Mouse (Mus musculus) hindbrain, embryonic 11.5 days (tissue): ENCODE measurements around the gene Gm20388. TPM values are rescaled to one million over a fixed set of nuclear protein-coding genes. Genes with fewer than 3 reads are reported as not detected.

Experiments
- ATAC-seq: fragments of 200-750 bp; cut with Nextera tagmentation; 2 replicates; pipeline ENCODE4 v1.8.0; 2017; ENCODE audit warnings: mild to moderate bottlenecking, moderate TSS enrichment, moderate library complexity; ENCODE audit not compliant: low FRiP score
- DNase-seq: peaks from one replicate; pipeline ENCODE4 v3.0.0-alpha.2; 2015; ENCODE audit warnings: low spot score
- H3K27ac ChIP-seq: fragments of 300-500 bp; sonication (generic); 2 replicates; pipeline ENCODE4 v1.5.1; 2014; ENCODE audit warnings: mild to moderate bottlenecking, low read depth, low read length
- H3K27me3 ChIP-seq: fragments of 300-500 bp; sonication (generic); 2 replicates; pipeline ENCODE4 v1.6.1; 2014; ENCODE audit warnings: mild to moderate bottlenecking, low read length, moderate library complexity, mixed read lengths; ENCODE audit not compliant: control insufficient read depth, insufficient read depth
- H3K36me3 ChIP-seq: fragments of 300-500 bp; sonication (generic); 2 replicates; pipeline ENCODE4 v1.6.1; 2014; ENCODE audit warnings: mild to moderate bottlenecking, low read length, moderate library complexity, mixed read lengths; ENCODE audit not compliant: control insufficient read depth, insufficient read depth
- H3K4me1 ChIP-seq: fragments of 300-500 bp; sonication (generic); replicated peaks from 2 replicates; pipeline ENCODE4 v1.6.1; 2014; ENCODE audit warnings: low read length, mixed read lengths; ENCODE audit not compliant: control insufficient read depth, insufficient read depth
- H3K4me2 ChIP-seq: fragments of 300-500 bp; sonication (generic); replicated peaks from 2 replicates; pipeline ENCODE4 v1.6.1; 2014; ENCODE audit warnings: mild to moderate bottlenecking, low read depth, low read length
- H3K4me3 ChIP-seq: fragments of 300-500 bp; sonication (generic); 2 replicates; pipeline ENCODE4 v1.5.1; 2014; ENCODE audit warnings: low read depth, low read length
- H3K9ac ChIP-seq: fragments of 300-500 bp; sonication (generic); 2 replicates; pipeline ENCODE4 v1.6.1; 2014; ENCODE audit warnings: low read depth, low read length
- H3K9me3 ChIP-seq: fragments of 300-500 bp; sonication (generic); 2 replicates; pipeline ENCODE4 v1.6.1; 2016; ENCODE audit warnings: low read length; ENCODE audit not compliant: control insufficient read depth
- WGBS: fragments of 180-500 bp; shearing (Covaris S2); extraction: QIAGEN DNeasy Blood & Tissue Kit; methylation state at CpG from one replicate; pipeline ENCODE4 v1.1.7; 2014; 5-methylcytosine and 5-hydroxymethylcytosine counted together
- polyA plus RNA-seq: library from polyadenylated mRNA; unstranded; fragments of >200 nt; fragmentation: Nextera tagmentation; extraction: Ambion mirVana; gene quantifications from 2 replicates; pipeline ENCODE4 v1.2.1, GENCODE M21; 2014

Gene Gm20388
- polyA plus RNA-seq, 1 experiment from 2014 or later, result 11.8 TPM

GRCm38 (mm10) chr8:121820840-121821239 is 1910.2 kb downstream of the Gm20388 start:
- Histone ChIP-seq H3K27me3 (no peaks in the 10 kb centered on the region), H3K9me3 (no peaks in the 10 kb centered on the region), H3K4me3 (no peak overlapping the region), H3K9ac (no peak overlapping the region), H3K27ac (no peak overlapping the region), H3K4me1 (no peaks in the 10 kb centered on the region), H3K36me3 (no peaks in the 10 kb centered on the region), H3K4me2 (no peak overlapping the region)
- DNase-seq (no peak), ATAC-seq (no peak)
- 86% methylated on average over 6 of the region's 6 CpGs for WGBS

DNA sequence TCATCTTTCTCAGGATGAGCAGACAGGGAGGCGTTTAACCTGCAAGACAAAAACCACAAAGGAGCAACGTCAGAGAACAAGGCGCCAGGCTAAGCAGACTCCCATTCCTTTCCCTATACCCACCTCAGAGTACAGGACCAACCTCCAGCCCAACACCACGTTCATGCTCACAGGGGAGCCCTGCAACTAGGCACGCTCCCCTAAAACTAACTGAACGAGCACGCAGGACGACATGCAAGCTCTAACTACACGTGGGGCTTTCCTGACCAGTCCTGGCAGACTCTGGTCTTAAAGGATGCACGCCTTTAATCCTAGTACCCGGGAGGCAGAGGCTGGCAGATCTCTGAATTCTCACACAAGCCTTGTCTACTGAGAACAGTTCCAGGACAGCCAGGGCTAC is 1910.7 kb downstream of the Gm20388 start:
- ATAC-seq (no peak), DNase-seq (no peak)
- Histone ChIP-seq H3K4me2 (no peak overlapping the region), H3K27me3 (no peaks in the 10 kb centered on the region), H3K9me3 (no peaks in the 10 kb centered on the region), H3K36me3 (no peaks in the 10 kb centered on the region), H3K4me3 (no peak overlapping the region), H3K4me1 (no peaks in the 10 kb centered on the region), H3K27ac (no peak overlapping the region), H3K9ac (no peak overlapping the region)
- 89% methylated on average over 11 of the region's 11 CpGs for WGBS

- H3K27me3 ChIP-seq, result no peaks in the 10 kb centered on the region
- no peaks in the 10 kb centered on the region for H3K36me3 ChIP-seq
- no peak overlapping the region for H3K4me2 ChIP-seq
- DNase-seq (no peak), ATAC-seq (no peak)
- H3K27ac ChIP-seq, result no peak overlapping the region
- no peak overlapping the region for H3K4me3 ChIP-seq
- no peak overlapping the region for H3K9ac ChIP-seq
- WGBS, result 92% methylated on average over 7 of the region's 9 CpGs
- H3K4me1 ChIP-seq, result no peaks in the 10 kb centered on the region
- no peaks in the 10 kb centered on the region for H3K9me3 ChIP-seq
Observed at GRCm38 (mm10) chr8:121821770-121822169, 1911.1 kb downstream of the Gm20388 start.

DNA sequence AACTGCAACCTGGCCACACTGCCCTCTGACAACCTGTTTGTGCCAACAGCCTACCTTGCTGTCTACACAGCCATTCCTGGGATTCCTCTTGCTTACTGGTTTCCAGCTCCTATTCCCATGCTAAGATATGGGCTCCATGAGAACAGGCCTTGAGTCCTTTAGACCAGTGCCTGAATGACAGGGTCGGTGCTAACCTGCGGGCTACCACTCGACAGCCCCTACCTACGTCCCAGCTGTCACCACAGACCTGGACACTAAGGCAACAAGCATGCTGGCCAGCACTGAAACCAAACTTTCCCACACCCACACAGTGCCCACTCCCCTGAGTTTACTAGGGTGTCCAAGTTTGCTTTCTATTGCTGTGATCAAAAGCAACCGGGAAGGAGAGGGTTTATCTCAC is 1917.1 kb downstream of the Gm20388 start:
- Histone ChIP-seq H3K27me3 (no peaks in the 10 kb centered on the region), H3K9ac (no peak overlapping the region), H3K9me3 (no peaks in the 10 kb centered on the region), H3K4me3 (no peak overlapping the region), H3K4me1 (peaks cover 5% of the 10 kb centered on the region; the same call in 1 of the 2 replicates), H3K27ac (no peak overlapping the region), H3K36me3 (no peaks in the 10 kb centered on the region), H3K4me2 (no peak overlapping the region)
- 94% methylated on average over 5 of the region's 5 CpGs for WGBS
- ATAC-seq (no peak), DNase-seq (no peak)

GRCm38 (mm10) chr8:121828376-121829023 is 1917.9 kb downstream of the Gm20388 start:
- no peak for DNase-seq
- Histone ChIP-seq H3K4me1 (peaks cover 5% of the 10 kb centered on the region; the same call in 1 of the 2 replicates), H3K9me3 (no peaks in the 10 kb centered on the region), H3K36me3 (no peaks in the 10 kb centered on the region), H3K4me2 (peak overlapping the region; percentile 52), H3K27ac (no peak overlapping the region), H3K9ac (peak overlapping the region; percentile 87), H3K27me3 (no peaks in the 10 kb centered on the region), H3K4me3 (peak overlapping the region; percentile 82)
- 34% methylated on average over 10 of the region's 10 CpGs for WGBS
- ATAC-seq, result no peak

GRCm38 (mm10) chr8:121829048-121829776 is 1918.6 kb downstream of the Gm20388 start, which contains the start of gene Klhdc4:
TSS of gene Klhdc4 (minus strand) at chr8:121829569.
- peak within 1 kb of the TSS; percentile 52 for H3K4me2 ChIP-seq
- peak within 1 kb of the TSS; percentile 42 for H3K27ac ChIP-seq
- no peaks in the 10 kb centered on the region for H3K9me3 ChIP-seq
- H3K9ac ChIP-seq, result peak within 1 kb of the TSS; percentile 87
- H3K4me1 ChIP-seq, result peaks cover 5% of the 10 kb centered on the region; the same call in 1 of the 2 replicates
- ATAC-seq, result peak; percentile 96
- no peaks in the 10 kb centered on the region for H3K36me3 ChIP-seq
- peak within 1 kb of the TSS; percentile 82 for H3K4me3 ChIP-seq
- WGBS, result 1% methylated on average over 57 of the region's 68 CpGs
- DNase-seq, result peak; percentile 98
- H3K27me3 ChIP-seq, result no peaks in the 10 kb centered on the region

DNA sequence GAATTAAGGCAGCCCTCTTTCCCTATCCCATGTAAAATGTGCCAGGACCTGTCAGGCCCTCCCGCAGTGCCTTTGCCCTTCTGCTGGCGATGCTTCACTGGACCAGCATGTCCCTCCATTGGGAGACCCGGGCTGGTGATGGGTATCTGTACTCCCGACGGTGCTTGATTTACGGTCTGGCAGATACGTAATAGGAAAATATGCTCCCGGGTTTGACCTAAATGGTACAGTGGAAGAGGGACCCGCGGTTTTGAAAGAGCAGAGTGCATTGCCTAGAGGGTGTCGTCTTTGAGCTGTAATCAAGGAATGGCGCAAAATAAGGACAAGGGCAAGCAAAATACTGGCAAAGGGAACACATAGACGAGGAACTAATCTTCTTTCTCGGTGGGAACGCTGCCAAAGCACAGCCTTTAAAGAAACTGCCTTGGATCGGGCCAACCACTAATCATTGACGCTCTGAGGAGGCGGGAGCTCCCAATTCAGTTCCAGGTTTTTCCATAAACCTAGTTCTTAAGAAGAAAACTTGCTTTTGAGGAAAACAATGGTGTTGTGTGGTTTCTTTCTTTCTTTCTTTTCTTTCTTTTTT is 1919.2 kb downstream of the Gm20388 start:
- Histone ChIP-seq H3K27me3 (no peaks in the 10 kb centered on the region), H3K4me3 (peak overlapping the region; percentile 82), H3K9me3 (no peaks in the 10 kb centered on the region), H3K9ac (peak overlapping the region; percentile 87), H3K27ac (peak overlapping the region; percentile 42), H3K4me2 (peak overlapping the region; percentile 52), H3K36me3 (no peaks in the 10 kb centered on the region), H3K4me1 (peaks cover 5% of the 10 kb centered on the region; the same call in 1 of the 2 replicates)
- 19% methylated on average over 18 of the region's 18 CpGs for WGBS
- peak; percentile 77 for ATAC-seq
- no peak for DNase-seq

GRCm38 (mm10) chr8:121832061-121832460 is 1921.4 kb downstream of the Gm20388 start:
- 76% methylated on average over 2 of the region's 2 CpGs for WGBS
- peaks cover 5% of the 10 kb centered on the region; the same call in 1 of the 2 replicates for H3K4me1 ChIP-seq
- no peak overlapping the region for H3K4me3 ChIP-seq
- DNase-seq, result no peak
- no peaks in the 10 kb centered on the region for H3K27me3 ChIP-seq
- H3K4me2 ChIP-seq, result no peak overlapping the region
- H3K9me3 ChIP-seq, result no peaks in the 10 kb centered on the region
- no peak overlapping the region for H3K9ac ChIP-seq
- no peaks in the 10 kb centered on the region for H3K36me3 ChIP-seq
- no peak for ATAC-seq
- no peak overlapping the region for H3K27ac ChIP-seq
